In the genomic region with DNA sequence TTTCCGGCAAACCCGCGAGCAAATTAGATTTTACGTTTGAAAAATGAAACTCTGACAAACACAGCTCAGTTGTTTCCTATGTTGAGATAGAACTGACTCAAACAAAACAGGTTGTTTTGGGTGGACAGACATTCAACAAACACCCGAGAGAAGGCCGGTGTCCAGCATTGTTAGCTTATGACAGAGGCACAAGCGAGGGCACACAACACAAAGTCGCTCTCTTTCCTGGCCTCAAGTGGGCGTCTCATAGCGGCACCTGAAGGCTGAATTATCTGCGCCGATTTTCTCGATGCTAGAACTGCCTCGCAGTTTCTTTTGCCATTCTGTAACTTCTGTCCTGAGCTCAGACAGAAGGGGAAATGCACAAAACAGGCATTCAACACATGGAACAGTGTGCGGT, we compare ENCODE assay signal across 8 mouse cellular contexts. TPM values are rescaled to one million over a fixed set of nuclear protein-coding genes. Genes with fewer than 3 reads are reported as not detected.
DNase-seq lines count a peak whose midpoint lies in the region; ATAC-seq and TF ChIP-seq lines count a peak whose summit lies in the region.

No protein-coding gene starts in this region.

- no peak for TF ChIP-seq POLR2A in spleen, adult 2 months (IDR thresholded peaks at IDR 0.05; ENCODE audit: low read depth, low read length)

- H3K27ac ChIP-seq in spleen, adult 2 months (ENCODE audit: insufficient read depth, low read length) = no peak overlapping the region
- no peak overlapping the region for H3K27ac ChIP-seq in embryonic facial prominence, embryonic 11.5 days (replicated peaks; ENCODE audit: low read depth, low read length)
- no peak overlapping the region for H3K27ac ChIP-seq in hindbrain, embryonic 13.5 days
- no peak overlapping the region for H3K27ac ChIP-seq in liver, embryonic 11.5 days (ENCODE audit: low read depth, low read length)
- no peak overlapping the region for H3K27ac ChIP-seq in neural tube, embryonic 13.5 days (replicated peaks)

- H3K27me3 ChIP-seq in spleen, adult 2 months (ENCODE audit: control insufficient read depth, insufficient read depth, low read length) = 0 out of 2 replicates have a peak, but pooled peaks cover 5% of the 10 kb centered on the region
- peaks cover 13% of the 10 kb centered on the region for H3K27me3 ChIP-seq in embryonic facial prominence, embryonic 11.5 days (ENCODE audit: control insufficient read depth, insufficient read depth, low read length)
- peaks cover 55% of the 10 kb centered on the region for H3K27me3 ChIP-seq in hindbrain, embryonic 13.5 days
- peaks cover 28% of the 10 kb centered on the region for H3K27me3 ChIP-seq in liver, embryonic 11.5 days (replicated peaks; ENCODE audit: control insufficient read depth, insufficient read depth, low read length)
- peaks cover 47% of the 10 kb centered on the region for H3K27me3 ChIP-seq in neural tube, embryonic 13.5 days

- H3K4me3 ChIP-seq in spleen, adult 2 months (ENCODE audit: extremely low read depth, insufficient read depth, insufficient read length) = peak overlapping the region; percentile 42; the same call in 1 of the 2 replicates
- H3K4me3 ChIP-seq in embryonic facial prominence, embryonic 11.5 days (ENCODE audit: low read depth, low read length) = peak overlapping the region; percentile 53
- H3K4me3 ChIP-seq in hindbrain, embryonic 13.5 days = peak overlapping the region; percentile 68
- peak overlapping the region; percentile 59 for H3K4me3 ChIP-seq in liver, embryonic 11.5 days (ENCODE audit: low read depth, low read length)
- H3K4me3 ChIP-seq in neural tube, embryonic 13.5 days = peak overlapping the region; percentile 62

- TF ChIP-seq CTCF in spleen, adult 2 months (IDR thresholded peaks at IDR 0.05; ENCODE audit: extremely low read depth, insufficient read depth, insufficient read length, insufficient replicate concordance) = no peak

- peak overlapping the region; percentile 92 for H3K4me2 ChIP-seq in embryonic facial prominence, embryonic 11.5 days (ENCODE audit: low read depth, low read length)
- H3K4me2 ChIP-seq in hindbrain, embryonic 13.5 days = peak overlapping the region; percentile 94
- peak overlapping the region; percentile 74 for H3K4me2 ChIP-seq in liver, embryonic 11.5 days
- peak overlapping the region; percentile 94 for H3K4me2 ChIP-seq in neural tube, embryonic 13.5 days

- no peak for DNase-seq in spleen, adult 2 months (ENCODE audit: low read depth in 1 of 2, low spot score in 2 of 2)
- DNase-seq in spleen, postnatal 4 days (ENCODE audit: low spot score in 2 of 2) = no peak
- peak; percentile 54 for DNase-seq in embryonic facial prominence, embryonic 11.5 days (ENCODE audit: low spot score)
- DNase-seq in liver, embryonic 11.5 days (ENCODE audit: low spot score) = no peak
- DNase-seq in layer of hippocampus, postnatal 36 days = no peak
- no peak for DNase-seq in B cell, adult 2 months

- ATAC-seq in embryonic facial prominence, embryonic 11.5 days (replicated peaks; ENCODE audit: insufficient number of reproducible peaks, low FRiP score, low TSS enrichment, low read depth) = no peak
- peak; percentile 6; the same call in 1 of the 2 replicates for ATAC-seq in hindbrain, embryonic 13.5 days (ENCODE audit: low FRiP score)
- no peak for ATAC-seq in liver, embryonic 11.5 days (replicated peaks; ENCODE audit: low FRiP score)
- ATAC-seq in neural tube, embryonic 13.5 days (ENCODE audit: low read depth) = 0 out of 2 replicates have a peak, but pooled peaks have one; percentile 38

- WGBS in spleen, adult 2 months = 3% methylated on average over 15 of the region's 15 CpGs
- 0% methylated on average over 15 of the region's 15 CpGs for WGBS in embryonic facial prominence, embryonic 11.5 days
- 2% methylated on average over 15 of the region's 15 CpGs for WGBS in hindbrain, embryonic 13.5 days
- 3% methylated on average over 15 of the region's 15 CpGs for whole genome bisulfite sequencing in liver, embryonic 11.5 days
- under 1% methylated on average over 15 of the region's 15 CpGs for WGBS in neural tube, embryonic 13.5 days

- H3K9me3 ChIP-seq in embryonic facial prominence, embryonic 11.5 days (replicated peaks; ENCODE audit: control insufficient read depth, low read length) = no peaks in the 10 kb centered on the region
- H3K9me3 ChIP-seq in hindbrain, embryonic 13.5 days = no peaks in the 10 kb centered on the region
- H3K9me3 ChIP-seq in liver, embryonic 11.5 days (ENCODE audit: control insufficient read depth, low read length) = no peaks in the 10 kb centered on the region
- H3K9me3 ChIP-seq in neural tube, embryonic 13.5 days = no peaks in the 10 kb centered on the region

- H3K9ac ChIP-seq in embryonic facial prominence, embryonic 11.5 days (replicated peaks; ENCODE audit: low read length) = no peak overlapping the region
- peak overlapping the region; percentile 76; the same call in 1 of the 2 replicates for H3K9ac ChIP-seq in hindbrain, embryonic 13.5 days
- H3K9ac ChIP-seq in liver, embryonic 11.5 days (ENCODE audit: low read depth, low read length) = no peak overlapping the region
- H3K9ac ChIP-seq in neural tube, embryonic 13.5 days = peak overlapping the region; percentile 66; the same call in 1 of the 2 replicates

- no peaks in the 10 kb centered on the region; the same call in 1 of the 2 replicates for H3K4me1 ChIP-seq in spleen, adult 2 months (ENCODE audit: control insufficient read depth, insufficient read depth, insufficient read length)
- no peaks in the 10 kb centered on the region; the same call in 1 of the 2 replicates for H3K4me1 ChIP-seq in embryonic facial prominence, embryonic 11.5 days (ENCODE audit: control insufficient read depth, insufficient read depth, low read length)
- peaks cover 16% of the 10 kb centered on the region for H3K4me1 ChIP-seq in hindbrain, embryonic 13.5 days (replicated peaks)
- H3K4me1 ChIP-seq in liver, embryonic 11.5 days (replicated peaks; ENCODE audit: control insufficient read depth, insufficient read depth, low read length) = no peaks in the 10 kb centered on the region
- H3K4me1 ChIP-seq in neural tube, embryonic 13.5 days (replicated peaks) = peaks cover 20% of the 10 kb centered on the region

- no peaks in the 10 kb centered on the region for H3K36me3 ChIP-seq in spleen, adult 2 months (ENCODE audit: control insufficient read depth, insufficient read depth, low read length)
- no peaks in the 10 kb centered on the region for H3K36me3 ChIP-seq in embryonic facial prominence, embryonic 11.5 days (replicated peaks; ENCODE audit: control insufficient read depth, insufficient read depth, low read depth, low read length)
- no peaks in the 10 kb centered on the region for H3K36me3 ChIP-seq in hindbrain, embryonic 13.5 days
- no peaks in the 10 kb centered on the region for H3K36me3 ChIP-seq in liver, embryonic 11.5 days (ENCODE audit: control insufficient read depth, insufficient read depth, low read length)
- H3K36me3 ChIP-seq in neural tube, embryonic 13.5 days = no peaks in the 10 kb centered on the region

RNA-seq across cellular contexts. Expression of a gene that starts 0.8 kb away (rescaled TPM):
- polyA plus RNA-seq in spleen, adult 2 months (2012; rRNA removed) = 0.53 and 0.60 TPM in 2 replicates
- 2.8 and 3.6 TPM in 2 replicates for polyA plus RNA-seq in embryonic facial prominence, embryonic 11.5 days (2014; fragmentation: Nextera tagmentation; extraction: Ambion mirVana)
- 4.4 and 4.7 TPM in 2 replicates for polyA plus RNA-seq in hindbrain, embryonic 13.5 days (2015; fragmentation: Nextera tagmentation; extraction: Ambion mirVana)
- polyA plus RNA-seq in liver, embryonic 11.5 days (2014; fragmentation: Nextera tagmentation; extraction: Ambion mirVana) = 0.23 and 0.29 TPM in 2 replicates
- 4.2 and 5.4 TPM in 2 replicates for polyA plus RNA-seq in neural tube, embryonic 13.5 days (2015; fragmentation: Nextera tagmentation; extraction: Ambion mirVana)
- 10 to 100 TPM; 76.9 to 79.9 TPM for total RNA-seq in layer of hippocampus, postnatal 36 days (2021)

Comparison
In these comparisons a context has a peak if more than half of its experiments do, and no peak if none do; other contexts are left out.
1. ATAC-seq: peak in hindbrain, embryonic 13.5 days (single experiment) and neural tube, embryonic 13.5 days (single experiment); none in embryonic facial prominence, embryonic 11.5 days (single experiment) and liver, embryonic 11.5 days (single experiment).
2. H3K9ac ChIP-seq: peak in hindbrain, embryonic 13.5 days (single experiment) and neural tube, embryonic 13.5 days (single experiment); none in embryonic facial prominence, embryonic 11.5 days (single experiment) and liver, embryonic 11.5 days (single experiment).
3. Peak in every context shown above with its lines, with median percentiles within 50 percentile points of each other: H3K4me3 ChIP-seq and H3K4me2 ChIP-seq.